Mouse (Mus musculus) limb, embryonic 11.5 days (tissue): ENCODE results near the gene Mfsd11. TPM values are rescaled to one million over a fixed set of nuclear protein-coding genes. Genes with fewer than 3 reads are reported as not detected.

Experiments used
- ATAC-seq: fragments of 200-750 bp; cut with Nextera tagmentation; 2 replicates; pipeline ENCODE4 v1.8.0; 2017; ENCODE audit warnings: low read depth; ENCODE audit not compliant: insufficient number of reproducible peaks, low FRiP score, low TSS enrichment
- DNase-seq: peaks from one replicate; pipeline ENCODE4 v3.0.0-alpha.2; 2015; ENCODE audit warnings: low spot score
- H3K27ac ChIP-seq: fragments of 300-500 bp; sonication (generic); replicated peaks from 2 replicates; pipeline ENCODE4 v1.5.1; 2014; ENCODE audit warnings: low read depth, mild to moderate bottlenecking, low read length
- H3K27me3 ChIP-seq: fragments of 300-500 bp; sonication (generic); 2 replicates; pipeline ENCODE4 v1.6.1; 2014; ENCODE audit warnings: mild to moderate bottlenecking, low read length, mixed read lengths; ENCODE audit not compliant: control insufficient read depth, insufficient read depth
- H3K36me3 ChIP-seq: fragments of 300-500 bp; sonication (generic); 2 replicates; pipeline ENCODE4 v1.6.1; 2014; ENCODE audit warnings: mild to moderate bottlenecking, low read length, moderate library complexity, mixed read lengths; ENCODE audit not compliant: control insufficient read depth, insufficient read depth
- H3K4me1 ChIP-seq: fragments of 300-500 bp; sonication (generic); 2 replicates; pipeline ENCODE4 v1.6.1; 2014; ENCODE audit warnings: low read length, mixed read lengths; ENCODE audit not compliant: control insufficient read depth, insufficient read depth
- H3K4me2 ChIP-seq: fragments of 300-500 bp; sonication (generic); 2 replicates; pipeline ENCODE4 v1.6.1; 2014; ENCODE audit warnings: low read depth, mild to moderate bottlenecking, moderate library complexity; ENCODE audit not compliant: severe bottlenecking
- H3K4me3 ChIP-seq: fragments of 300-500 bp; sonication (generic); 2 replicates; pipeline ENCODE4 v1.5.1; 2014; ENCODE audit warnings: low read depth, low read length
- H3K9ac ChIP-seq: fragments of 300-500 bp; sonication (generic); 2 replicates; pipeline ENCODE4 v1.6.1; 2014; ENCODE audit warnings: mild to moderate bottlenecking, low read length
- H3K9me3 ChIP-seq: fragments of 300-500 bp; sonication (generic); 2 replicates; pipeline ENCODE4 v1.6.1; 2016; ENCODE audit warnings: low read length; ENCODE audit not compliant: control insufficient read depth
- WGBS: fragments of 180-500 bp; shearing (Covaris S2); extraction: QIAGEN DNeasy Blood & Tissue Kit; methylation state at CpG from one replicate; pipeline ENCODE4 v1.1.7; 2014; 5-methylcytosine and 5-hydroxymethylcytosine counted together
- polyA plus RNA-seq: library from polyadenylated mRNA; unstranded; fragments of >200 nt; fragmentation: Nextera tagmentation; extraction: Ambion mirVana; gene quantifications from 2 replicates; pipeline ENCODE4 v1.2.1, GENCODE M21; 2014

Mfsd11 gene
- polyA plus RNA-seq, 1 experiment from 2014 or later = 28.0 TPM

- 0 out of 2 replicates have a peak overlapping the region, but pooled peaks have one; percentile 23 for H3K9ac ChIP-seq
- no peak overlapping the region for H3K27ac ChIP-seq
- H3K36me3 ChIP-seq = peaks cover 43% of the 10 kb centered on the region
- no peak overlapping the region for H3K4me2 ChIP-seq
- no peak for ATAC-seq
- 88% methylated on average over 7 of the region's 7 CpGs for WGBS
- H3K27me3 ChIP-seq = no peaks in the 10 kb centered on the region
- peaks cover 21% of the 10 kb centered on the region for H3K4me1 ChIP-seq
- no peak for DNase-seq
- no peaks in the 10 kb centered on the region for H3K9me3 ChIP-seq
- no peak overlapping the region for H3K4me3 ChIP-seq
Measured at GRCm38 (mm10) chr11:116839601-116840000, 12.6 kb upstream of the Mfsd11 start.

- 0 out of 2 replicates have a peak overlapping the region, but pooled peaks have one; percentile 5 for H3K4me2 ChIP-seq
- H3K4me1 ChIP-seq = peaks cover 21% of the 10 kb centered on the region
- H3K27me3 ChIP-seq = no peaks in the 10 kb centered on the region
- DNase-seq = no peak
- H3K27ac ChIP-seq = no peak overlapping the region
- H3K9ac ChIP-seq = no peak overlapping the region
- H3K4me3 ChIP-seq = no peak overlapping the region
- no peak for ATAC-seq
- 89% methylated on average over 4 of the region's 4 CpGs for WGBS
- H3K36me3 ChIP-seq = peaks cover 35% of the 10 kb centered on the region
- no peaks in the 10 kb centered on the region for H3K9me3 ChIP-seq
Measured at GRCm38 (mm10) chr11:116840748-116841147, 11.5 kb upstream of the Mfsd11 start.

DNA sequence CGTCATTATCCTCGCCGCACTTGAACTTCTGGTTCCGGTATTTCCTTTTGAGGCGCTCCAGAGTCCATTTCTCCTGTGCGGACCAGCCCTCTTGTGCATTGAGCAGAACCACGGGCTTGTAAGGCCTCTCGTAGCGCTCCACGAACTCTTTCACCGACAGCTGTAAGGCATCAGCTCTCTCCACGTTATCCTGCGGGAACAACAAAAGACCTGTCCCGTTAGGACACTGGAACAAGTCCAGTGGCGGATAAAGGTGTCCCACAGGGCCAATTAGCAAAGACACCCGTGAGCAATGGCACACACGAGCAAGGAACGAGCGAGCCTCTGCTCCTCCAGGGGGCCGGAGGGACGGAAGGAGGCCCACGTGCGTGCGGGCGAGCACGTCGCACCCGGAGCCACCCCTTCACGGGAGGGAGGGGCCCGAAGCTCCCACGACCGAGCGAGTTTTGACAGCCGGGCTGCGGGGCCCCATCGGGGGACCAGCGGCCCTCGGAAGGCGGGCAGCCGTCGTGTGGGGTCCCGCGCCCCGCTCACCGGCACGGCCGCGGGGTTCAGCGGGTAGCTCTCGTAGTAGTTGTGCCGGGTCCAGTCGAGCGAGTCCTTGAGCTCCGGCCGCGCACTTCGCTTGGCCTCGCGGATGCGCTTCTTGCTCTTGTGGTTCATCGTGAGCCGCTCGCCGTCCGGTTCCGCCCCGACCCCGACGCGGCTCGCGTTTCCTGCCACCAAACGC lies 9.5 kb upstream of the Mfsd11 start:
- ATAC-seq = peak; percentile 10; the same call in 1 of the 2 replicates
- H3K9ac ChIP-seq = peak overlapping the region; percentile 85
- peak overlapping the region; percentile 92 for H3K27ac ChIP-seq
- no peaks in the 10 kb centered on the region for H3K9me3 ChIP-seq
- no peaks in the 10 kb centered on the region for H3K27me3 ChIP-seq
- DNase-seq = no peak
- H3K4me3 ChIP-seq = peak overlapping the region; percentile 90
- WGBS = under 1% methylated on average over 65 of the region's 73 CpGs
- H3K36me3 ChIP-seq = peaks cover 22% of the 10 kb centered on the region
- peak overlapping the region; percentile 74 for H3K4me2 ChIP-seq
- H3K4me1 ChIP-seq = peaks cover 21% of the 10 kb centered on the region

DNA sequence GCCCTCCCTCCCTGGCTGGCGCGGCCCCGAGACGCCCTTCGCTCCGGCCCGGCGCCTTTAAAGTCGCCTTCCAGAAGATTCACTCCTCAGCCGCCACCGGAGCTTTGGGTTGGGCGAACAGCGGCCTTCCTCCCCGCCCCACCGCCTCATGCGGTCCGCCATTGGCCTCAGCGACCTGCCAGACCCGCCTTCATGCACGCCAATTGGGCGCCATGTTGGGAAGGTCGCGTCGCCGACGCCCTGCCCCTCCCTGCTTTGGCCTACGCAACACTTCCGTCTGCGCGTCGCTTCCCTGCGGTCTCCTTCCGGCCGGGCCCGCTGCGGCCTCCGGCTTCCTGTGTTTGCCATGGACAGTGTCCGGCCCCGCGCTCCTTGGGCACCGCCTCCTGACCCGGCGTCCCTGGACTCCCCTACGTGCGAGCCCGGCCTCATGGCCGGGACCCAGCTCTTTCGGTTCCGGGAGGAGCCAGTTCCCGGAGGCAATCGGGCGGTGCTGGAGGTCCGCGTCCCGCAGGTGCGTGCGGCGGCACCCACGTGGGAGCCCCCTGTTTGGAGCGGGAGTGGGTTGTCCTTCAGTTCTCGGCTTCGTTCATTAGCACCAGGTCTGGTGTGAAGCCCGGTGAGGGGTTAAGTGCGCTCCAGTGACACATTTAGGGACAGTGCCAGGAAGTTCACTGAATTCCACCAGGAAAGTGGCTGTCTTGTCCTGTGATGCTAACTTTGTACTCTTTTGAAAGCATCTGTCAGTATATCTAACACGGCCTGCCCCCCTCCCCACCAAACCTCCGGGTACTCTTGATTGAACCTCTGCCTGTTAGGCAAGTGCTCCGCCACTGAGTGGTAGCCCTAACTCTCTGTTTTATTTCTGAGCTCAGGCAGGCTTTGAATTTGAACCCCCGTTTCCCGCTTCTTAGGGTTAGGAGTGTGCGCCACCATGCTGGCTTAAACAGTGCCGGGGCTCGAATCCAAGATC lies 8.7 kb upstream of the Mfsd11 start, which contains the start of the genes Mettl23 and Jmjd6:
TSS of gene Mettl23 (plus strand) at position 18 of the 973 bp plus-strand sequence.
TSS of gene Jmjd6 (minus strand) at position 189 of the 973 bp plus-strand sequence.
- H3K36me3 ChIP-seq = peaks cover 15% of the 10 kb centered on the region
- H3K27me3 ChIP-seq = no peaks in the 10 kb centered on the region
- peak; percentile 96 for ATAC-seq
- H3K4me1 ChIP-seq = peaks cover 21% of the 10 kb centered on the region
- H3K9ac ChIP-seq = peak within 1 kb of the TSS; percentile 85
- peak within 1 kb of the TSS; percentile 90 for H3K4me3 ChIP-seq
- H3K9me3 ChIP-seq = no peaks in the 10 kb centered on the region
- under 1% methylated on average over 72 of the region's 72 CpGs for WGBS
- H3K4me2 ChIP-seq = peak within 1 kb of the TSS; percentile 74
- peak within 1 kb of the TSS; percentile 92 for H3K27ac ChIP-seq
- DNase-seq = peak; percentile 96

DNA sequence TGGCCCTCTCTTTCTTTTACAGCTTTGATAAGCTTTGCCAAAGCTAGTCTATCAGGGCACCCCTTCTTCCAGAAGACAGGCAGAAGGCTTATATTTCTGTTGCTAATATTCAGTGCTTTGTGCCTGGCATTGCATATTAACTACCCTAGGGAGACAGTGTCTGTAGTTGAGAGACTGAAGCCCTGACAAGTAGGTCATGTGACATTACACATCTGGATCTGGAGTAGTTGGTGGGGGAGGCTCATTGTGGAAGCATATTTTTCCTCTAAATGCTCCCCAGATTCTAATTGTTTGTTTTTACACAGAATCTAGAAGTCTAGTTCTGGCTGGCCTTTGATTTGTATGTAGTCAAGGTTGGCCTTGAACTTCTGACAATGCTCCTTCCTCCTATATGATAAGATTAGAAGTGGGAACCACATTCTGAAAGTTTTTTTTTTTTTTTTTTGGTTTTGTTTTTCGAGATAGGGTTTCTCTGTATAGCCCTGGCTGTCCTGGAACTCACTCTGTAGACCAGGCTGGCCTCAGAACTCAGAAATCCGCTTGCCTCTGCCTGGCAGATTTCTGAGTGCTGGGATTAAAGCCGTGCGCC lies 5.6 kb upstream of the Mfsd11 start:
- H3K36me3 ChIP-seq = peaks cover 9% of the 10 kb centered on the region
- DNase-seq (no peak), ATAC-seq (no peak)
- no peak overlapping the region for H3K4me3 ChIP-seq
- 83% methylated on average over 4 of the region's 4 CpGs for WGBS
- no peak overlapping the region for H3K4me2 ChIP-seq
- no peak overlapping the region for H3K9ac ChIP-seq
- peaks cover 8% of the 10 kb centered on the region for H3K4me1 ChIP-seq
- no peak overlapping the region for H3K27ac ChIP-seq
- H3K9me3 ChIP-seq = no peaks in the 10 kb centered on the region
- H3K27me3 ChIP-seq = no peaks in the 10 kb centered on the region

GRCm38 (mm10) chr11:116847187-116848085 lies 4.8 kb upstream of the Mfsd11 start:
- Histone ChIP-seq H3K4me2 (no peak overlapping the region), H3K4me3 (no peak overlapping the region), H3K9ac (no peak overlapping the region), H3K36me3 (peaks cover 9% of the 10 kb centered on the region), H3K27ac (no peak overlapping the region), H3K4me1 (peaks cover 3% of the 10 kb centered on the region; the same call in 1 of the 2 replicates), H3K27me3 (no peaks in the 10 kb centered on the region), H3K9me3 (no peaks in the 10 kb centered on the region)
- DNase-seq (no peak), ATAC-seq (no peak)
- WGBS = 91% methylated on average over 3 of the region's 3 CpGs

GRCm38 (mm10) chr11:116848086-116848876 lies 4.0 kb upstream of the Mfsd11 start:
- Histone ChIP-seq H3K9ac (no peak overlapping the region), H3K4me3 (no peak overlapping the region), H3K9me3 (no peaks in the 10 kb centered on the region), H3K36me3 (peaks cover 9% of the 10 kb centered on the region), H3K4me2 (no peak overlapping the region), H3K27ac (no peak overlapping the region), H3K27me3 (no peaks in the 10 kb centered on the region), H3K4me1 (peaks cover 3% of the 10 kb centered on the region; the same call in 1 of the 2 replicates)
- ATAC-seq = no peak
- DNase-seq = no peak
- 87% methylated on average over 5 of the region's 5 CpGs for WGBS
